Comparison of ENCODE assay signal across 8 mouse cellular contexts in the genomic region with DNA sequence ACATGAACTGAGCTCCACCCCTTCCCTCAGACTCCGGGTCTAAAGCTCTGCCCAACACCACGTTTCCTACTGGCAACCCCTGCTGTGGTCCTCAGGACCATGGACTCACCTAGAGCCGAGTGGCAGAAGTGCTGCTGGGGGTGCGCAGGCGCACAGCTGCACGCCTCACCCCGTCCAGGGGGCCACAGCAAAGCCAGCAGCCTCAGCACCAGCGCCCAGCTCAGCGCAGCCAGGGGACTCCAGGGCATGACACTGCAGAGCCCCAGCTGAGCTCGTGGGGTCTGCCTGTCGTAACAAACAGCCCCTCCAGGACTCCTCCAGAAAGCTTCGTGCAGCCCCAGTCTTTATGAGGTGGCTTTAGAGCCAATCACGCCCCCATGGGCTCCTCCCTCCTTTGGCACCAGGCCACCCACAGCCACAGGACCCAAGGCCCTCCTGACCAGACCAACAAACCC. TPM values are rescaled to one million over a fixed set of nuclear protein-coding genes. Genes with fewer than 3 reads are reported as not detected.
DNase-seq lines count a peak whose midpoint lies in the region; ATAC-seq and TF ChIP-seq lines count a peak whose summit lies in the region.

No protein-coding gene starts in this region.

- H3K9me3 ChIP-seq in forebrain, embryonic 13.5 days (replicated peaks), result no peaks in the 10 kb centered on the region
- H3K9me3 ChIP-seq in hindbrain, embryonic 10.5 days, result no peaks in the 10 kb centered on the region
- H3K9me3 ChIP-seq in stomach, postnatal 0 days (ENCODE audit: control insufficient read depth, low read length), result no peaks in the 10 kb centered on the region

- H3K27me3 ChIP-seq in forebrain, embryonic 13.5 days, result no peaks in the 10 kb centered on the region
- peaks cover 9% of the 10 kb centered on the region; the same call in 1 of the 2 replicates for H3K27me3 ChIP-seq in hindbrain, embryonic 10.5 days (ENCODE audit: insufficient read depth, poor library complexity, severe bottlenecking)
- no peaks in the 10 kb centered on the region for H3K27me3 ChIP-seq in stomach, postnatal 0 days (ENCODE audit: control insufficient read depth, insufficient read depth, low read length)

- WGBS in forebrain, embryonic 13.5 days, result 7% methylated on average over 13 of the region's 13 CpGs
- 5% methylated on average over 13 of the region's 13 CpGs for WGBS in hindbrain, embryonic 10.5 days
- WGBS in stomach, postnatal 0 days, result 7% methylated on average over 13 of the region's 13 CpGs

- H3K4me2 ChIP-seq in forebrain, embryonic 13.5 days, result peak overlapping the region; percentile 44
- peak overlapping the region; percentile 54 for H3K4me2 ChIP-seq in stomach, postnatal 0 days (replicated peaks; ENCODE audit: low read depth)

- peak; percentile 40 to 45 for DNase-seq in frontal cortex, postnatal 10 days (ENCODE audit: low spot score in 2 of 2)
- peak; percentile 31 for DNase-seq in Muller cell, postnatal 12 days (ENCODE audit: inconsistent ontology term)
- DNase-seq in hindbrain, embryonic 10.5 days (ENCODE audit: low spot score), result peak; percentile 5
- peak; percentile 53 for DNase-seq in lung, postnatal 10 days
- peak; percentile 62 for DNase-seq in stomach, postnatal 0 days (ENCODE audit: low spot score)

- H3K36me3 ChIP-seq in forebrain, embryonic 13.5 days (ENCODE audit: poor library complexity, severe bottlenecking), result no peaks in the 10 kb centered on the region
- no peaks in the 10 kb centered on the region for H3K36me3 ChIP-seq in hindbrain, embryonic 10.5 days
- H3K36me3 ChIP-seq in stomach, postnatal 0 days (ENCODE audit: control insufficient read depth, insufficient read depth, low read length), result no peaks in the 10 kb centered on the region

- no peak overlapping the region for H3K4me3 ChIP-seq in forebrain, embryonic 13.5 days
- H3K4me3 ChIP-seq in hindbrain, embryonic 10.5 days, result peak overlapping the region; percentile 33; the same call in 1 of the 2 replicates
- no peak overlapping the region for H3K4me3 ChIP-seq in stomach, postnatal 0 days (ENCODE audit: low read depth, low read length)

- H3K9ac ChIP-seq in forebrain, embryonic 13.5 days, result peak overlapping the region; percentile 50
- H3K9ac ChIP-seq in stomach, postnatal 0 days (ENCODE audit: low read length), result no peak overlapping the region; the same call in 1 of the 2 replicates

- no peak for ATAC-seq in frontal cortex, adult (ENCODE audit: low TSS enrichment)
- 0 out of 2 replicates have a peak, but pooled peaks have one; percentile 36 for ATAC-seq in forebrain, embryonic 13.5 days
- ATAC-seq in stomach, postnatal 0 days (ENCODE audit: low FRiP score, low TSS enrichment), result peak; percentile 64
- no peak for ATAC-seq in inflammation-experienced regulatory T-cells, adult 6 months

- H3K27ac ChIP-seq in forebrain, embryonic 13.5 days, result no peak overlapping the region
- peak overlapping the region; percentile 70; the same call in 1 of the 2 replicates for H3K27ac ChIP-seq in hindbrain, embryonic 10.5 days
- H3K27ac ChIP-seq in stomach, postnatal 0 days (replicated peaks), result no peak overlapping the region

- no peak for TF ChIP-seq EP300 in stomach, postnatal 0 days (optimal IDR thresholded peaks at IDR 0.05)

- peaks cover 14% of the 10 kb centered on the region for H3K4me1 ChIP-seq in forebrain, embryonic 13.5 days
- peaks cover 19% of the 10 kb centered on the region for H3K4me1 ChIP-seq in hindbrain, embryonic 10.5 days (replicated peaks)
- H3K4me1 ChIP-seq in stomach, postnatal 0 days (replicated peaks; ENCODE audit: control insufficient read depth, insufficient read depth), result 0 out of 2 replicates have a peak, but pooled peaks cover 2% of the 10 kb centered on the region

- no peak for TF ChIP-seq CTCF in stomach, postnatal 0 days (IDR thresholded peaks at IDR 0.05; ENCODE audit: low read depth)

RNA-seq across cellular contexts. Expression of gene Timp4, which starts 0.4 kb away (rescaled TPM):
- 0.62 and 0.97 TPM in 2 replicates for polyA plus RNA-seq in forebrain, embryonic 13.5 days (2015; fragmentation: Nextera tagmentation; extraction: Ambion mirVana)
- 0.25 and 0.29 TPM in 2 replicates for polyA plus RNA-seq in hindbrain, embryonic 10.5 days (2016; fragmentation: Nextera tagmentation; extraction: Ambion mirVana)
- 1.0 and 1.9 TPM in 2 replicates for polyA plus RNA-seq in stomach, postnatal 0 days (2015; fragmentation: Nextera tagmentation; extraction: Ambion mirVana)
- polyA plus RNA-seq in inflammation-experienced regulatory T-cells, adult 6 months (2017; shearing (Covaris generic)), result under 1 TPM in 1 of 3 experiments, not detected in 2; 0.08 TPM

RNA-seq across cellular contexts. Expression of gene Gm17482, which starts 24.4 kb away (rescaled TPM):
- polyA plus RNA-seq in forebrain, embryonic 13.5 days (2015; fragmentation: Nextera tagmentation; extraction: Ambion mirVana), result not detected in 2 replicates
- not detected in 2 replicates for polyA plus RNA-seq in hindbrain, embryonic 10.5 days (2016; fragmentation: Nextera tagmentation; extraction: Ambion mirVana)
- not detected in 2 replicates for polyA plus RNA-seq in stomach, postnatal 0 days (2015; fragmentation: Nextera tagmentation; extraction: Ambion mirVana)
- polyA plus RNA-seq in inflammation-experienced regulatory T-cells, adult 6 months (2017; shearing (Covaris generic)), result not detected

Comparison
In these comparisons a context has a peak if more than half of its experiments do, and no peak if none do; other contexts are left out.
1. DNase-seq: peak in every context shown above with its lines; median percentile 62 in stomach, postnatal 0 days; 53 in lung, postnatal 10 days; 42 in frontal cortex, postnatal 10 days; 31 in Muller cell, postnatal 12 days; 5 in hindbrain, embryonic 10.5 days.
2. ATAC-seq: peak in forebrain, embryonic 13.5 days (single experiment) and stomach, postnatal 0 days (single experiment); none in frontal cortex, adult (single experiment) and inflammation-experienced regulatory T-cells, adult 6 months (single experiment).